Mouse (Mus musculus) erythroblast, adult 5-6 weeks (primary cell): ENCODE measurements around the gene Zfp964. TPM values are rescaled to one million over a fixed set of nuclear protein-coding genes. Genes with fewer than 3 reads are reported as not detected.
"Not testable (repeated sequence)": the region's sequence is repeated elsewhere in the genome, so short reads cannot be mapped to it uniquely, and the experiment has no call there.

Experiments
- ATAC-seq: replicated peaks from 2 replicates; pipeline ENCODE4 v1.8.0; 2016; ENCODE audit warnings: moderate number of reproducible peaks, mild to moderate bottlenecking, moderate TSS enrichment, inconsistent platforms; ENCODE audit not compliant: poor library complexity, low FRiP score, severe bottlenecking
- total RNA-seq, 2 experiments: library from RNA; stranded (forward) in 1 of 2; stranded (reverse) in 1 of 2; fragments of 150-400 nt in 1 of 2; fragments of 200-764, 138-1000 nt in 1 of 2; gene quantifications; 2 replicates each; pipeline versions ENCODE4 v1.2.3 to v1.2.4; 2015 to 2017; ENCODE audit warnings: low replicate concordance in 2 of 2

The Zfp964 gene
- total RNA-seq (2015; ENCODE audit: low replicate concordance) (not detected in 2 replicates), total RNA-seq (2017; ENCODE audit: low replicate concordance) (0.09 and 0.14 TPM in 2 replicates)

DNA sequence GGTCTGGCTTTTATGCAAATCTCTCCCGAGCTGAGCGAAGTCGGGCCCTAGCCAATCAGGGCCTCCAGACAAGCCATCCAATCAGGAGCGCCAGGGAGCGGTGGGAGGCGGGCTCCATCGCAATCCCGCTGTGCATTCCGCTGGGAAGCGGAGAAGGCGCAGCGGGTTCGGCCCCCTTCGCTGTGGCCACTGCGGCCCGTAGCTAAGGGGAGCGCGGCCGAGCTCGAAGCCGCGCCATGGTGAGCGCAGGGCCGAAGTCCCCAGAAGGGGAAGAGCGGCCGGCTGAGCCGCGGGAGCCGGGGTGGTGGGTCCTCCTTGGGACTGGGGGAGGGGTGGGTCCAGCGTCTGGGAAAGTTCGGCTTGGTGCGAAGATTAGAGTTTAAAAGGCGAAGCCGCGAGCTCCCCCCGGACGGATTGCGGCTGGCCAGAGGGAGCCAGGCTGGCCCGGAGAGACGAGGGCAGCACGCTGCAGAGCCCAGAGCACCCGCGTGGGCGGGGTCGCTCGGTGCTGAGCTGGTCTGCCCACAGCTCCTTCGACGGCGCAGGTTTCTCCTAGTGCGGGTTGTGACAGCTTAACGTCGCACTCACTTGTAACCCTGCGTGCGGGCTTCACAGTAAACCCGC is at the start of gene Zfp964:
Zfp964 (plus strand) TSS at position 122 of the 624 bp plus-strand sequence.
- ATAC-seq, result peak; percentile 65; the same call in 1 of the 2 replicates

DNA sequence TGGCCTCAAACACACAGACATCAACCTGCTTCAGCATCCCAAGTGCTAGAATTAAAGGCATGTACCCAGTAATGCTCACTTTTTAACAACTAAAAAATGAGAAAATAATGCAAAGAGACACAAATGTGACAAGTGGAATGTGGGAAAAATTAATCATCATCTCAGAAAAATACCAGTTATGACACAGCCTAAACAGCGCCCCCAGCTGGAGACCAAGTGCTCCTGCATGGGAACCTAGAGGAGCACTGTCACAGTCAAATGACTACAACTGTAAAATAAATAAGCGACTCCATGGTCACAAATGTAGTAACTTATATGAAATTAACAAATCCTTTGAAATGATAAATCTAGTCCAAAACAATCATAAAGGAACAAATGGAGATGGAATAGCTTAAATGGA is 39.6 kb upstream of the Zfp964 start:
- ATAC-seq, result no peak

DNA sequence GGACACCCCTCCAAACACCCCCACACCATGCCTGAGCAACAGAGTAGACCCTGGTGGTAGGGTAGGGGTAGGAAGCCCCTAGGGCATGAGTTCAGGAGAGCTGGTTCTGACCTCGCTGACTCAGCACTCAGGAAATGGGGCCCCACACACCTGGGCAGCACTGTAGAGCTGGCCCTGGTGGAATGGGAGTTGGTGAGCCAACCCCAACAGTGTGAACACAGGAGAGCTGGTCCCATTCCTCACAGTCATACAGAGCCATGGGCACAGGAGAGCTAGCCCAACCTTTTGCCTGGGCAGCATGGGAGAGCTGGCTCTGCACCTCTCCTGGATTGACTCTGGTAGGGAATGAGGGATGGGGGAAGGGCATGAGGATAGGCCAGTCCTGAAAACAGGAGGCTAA is 36.2 kb upstream of the Zfp964 start:
- no peak for ATAC-seq

DNA sequence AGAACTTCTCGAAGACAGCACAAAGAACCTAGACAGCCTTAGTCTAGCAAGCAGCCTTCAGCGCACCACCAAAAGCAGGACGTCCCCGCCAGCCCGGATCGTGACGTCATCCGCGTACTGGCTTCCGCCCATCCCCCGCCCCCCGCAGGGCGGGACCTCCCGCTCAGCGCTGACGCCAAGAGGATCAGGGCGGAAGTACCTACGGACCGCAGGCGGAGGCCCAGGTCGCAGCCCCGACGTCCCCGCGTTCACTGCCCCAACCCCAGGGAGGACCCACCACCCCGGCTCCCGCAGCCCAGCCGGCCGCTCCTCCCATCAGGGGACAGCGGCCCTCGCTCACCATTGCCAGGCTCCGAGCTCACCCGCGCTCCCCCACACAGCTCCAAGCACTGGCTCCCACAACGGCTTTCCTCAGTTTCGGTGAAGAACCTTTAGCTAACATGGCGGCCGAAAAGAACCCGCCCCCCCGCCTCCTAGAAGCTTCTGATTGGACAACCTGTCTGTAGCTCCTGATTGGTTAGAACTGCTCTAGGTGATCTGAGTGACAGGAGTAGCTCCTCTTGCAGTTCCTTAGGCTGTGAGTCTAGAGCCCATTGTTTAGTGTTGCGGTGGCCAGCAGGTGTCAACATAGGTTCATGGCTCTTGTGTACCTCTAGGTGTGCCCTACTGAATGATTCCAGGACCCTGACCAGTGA is 29.0 kb upstream of the Zfp964 start, which contains the start of gene Zfp868:
Zfp868 (minus strand) TSS at position 454 of the 695 bp plus-strand sequence.
- ATAC-seq, result peak; percentile 99

DNA sequence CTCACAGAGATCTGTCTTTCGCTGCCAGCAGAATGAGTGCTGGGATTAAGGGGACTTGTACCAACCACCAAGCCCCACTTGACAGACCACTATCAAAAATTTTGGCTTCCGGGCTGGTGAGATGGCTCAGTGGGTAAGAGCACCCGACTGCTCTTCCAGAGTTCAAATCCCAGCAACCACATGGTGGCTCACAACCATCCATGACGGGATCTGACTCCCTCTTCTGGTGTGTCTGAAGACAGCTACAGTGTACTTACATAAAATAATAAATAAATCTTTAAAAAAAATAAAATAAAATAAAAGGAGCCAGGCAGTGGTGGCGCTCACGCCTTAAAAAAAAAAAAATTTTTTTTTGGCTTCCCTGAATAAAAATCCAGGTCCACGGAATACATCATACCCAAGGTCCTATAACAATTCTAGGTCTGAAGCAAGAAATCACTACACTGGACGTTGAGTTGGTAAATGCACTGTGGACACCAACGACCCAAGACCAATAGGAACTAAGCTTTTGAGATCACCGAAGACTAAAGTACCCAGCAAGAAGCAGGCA is 396 bp upstream of the Zfp964 start:
- no peak for ATAC-seq

DNA sequence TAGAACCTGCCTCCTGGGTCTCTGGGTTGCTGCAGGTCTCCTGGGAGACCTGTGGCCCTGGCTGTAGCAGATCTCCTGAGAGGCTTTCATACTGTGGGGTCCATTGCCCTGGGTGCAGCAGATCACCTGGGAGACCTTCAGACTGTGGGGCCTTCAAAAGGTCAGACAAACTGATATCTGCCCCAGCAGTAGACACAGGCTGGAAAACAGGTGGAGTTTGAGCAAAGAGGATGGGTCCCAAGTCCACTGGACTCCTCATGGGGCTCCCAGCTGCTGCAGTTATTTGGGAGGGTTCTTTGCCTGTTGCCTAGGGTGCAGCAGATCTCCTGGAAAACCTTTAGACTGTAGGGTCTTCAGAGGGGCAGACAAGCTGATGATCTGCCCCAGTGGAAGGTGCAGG is 7.0 kb downstream of the Zfp964 start:
- no peak for ATAC-seq

DNA sequence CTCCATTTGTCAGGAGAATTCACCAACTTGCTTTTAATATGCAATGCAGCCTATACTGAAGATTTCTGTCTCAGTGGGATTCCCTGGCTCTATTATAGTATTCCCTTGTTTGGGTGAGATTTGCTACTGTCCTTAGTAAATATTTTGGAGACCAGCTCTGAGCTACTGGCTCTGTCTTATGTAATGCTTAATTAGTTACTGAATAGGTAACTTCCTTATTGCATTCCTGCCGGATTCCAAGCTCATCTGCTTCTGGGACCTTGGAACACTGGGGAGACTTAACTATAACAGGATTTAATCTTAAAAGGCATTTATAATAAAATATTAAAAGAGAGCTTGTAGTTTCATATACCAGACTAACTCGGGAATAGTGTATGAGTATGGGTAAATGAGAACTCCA is 10.8 kb downstream of the Zfp964 start:
- ATAC-seq, result not testable (repeated sequence)

DNA sequence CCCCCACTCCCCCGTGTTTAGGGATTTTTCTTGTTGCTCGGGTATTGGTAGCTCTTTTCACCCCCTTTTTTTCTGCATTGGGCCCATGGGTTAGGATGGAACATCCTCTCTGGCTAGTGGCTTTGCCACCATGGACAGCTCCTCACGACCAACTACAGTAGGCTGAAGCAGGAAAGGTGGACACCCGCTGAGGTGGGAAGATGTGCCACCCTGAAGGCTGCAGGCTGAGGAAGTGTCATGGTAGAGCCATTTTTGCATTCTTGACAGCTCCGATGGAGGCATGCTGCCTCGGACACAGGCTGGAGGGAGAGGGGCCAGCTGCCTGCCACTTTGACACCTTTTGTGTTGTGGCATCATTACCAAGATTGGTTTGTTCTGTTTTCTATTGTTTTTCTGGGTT is 47.5 kb downstream of the Zfp964 start:
- no peak for ATAC-seq

DNA sequence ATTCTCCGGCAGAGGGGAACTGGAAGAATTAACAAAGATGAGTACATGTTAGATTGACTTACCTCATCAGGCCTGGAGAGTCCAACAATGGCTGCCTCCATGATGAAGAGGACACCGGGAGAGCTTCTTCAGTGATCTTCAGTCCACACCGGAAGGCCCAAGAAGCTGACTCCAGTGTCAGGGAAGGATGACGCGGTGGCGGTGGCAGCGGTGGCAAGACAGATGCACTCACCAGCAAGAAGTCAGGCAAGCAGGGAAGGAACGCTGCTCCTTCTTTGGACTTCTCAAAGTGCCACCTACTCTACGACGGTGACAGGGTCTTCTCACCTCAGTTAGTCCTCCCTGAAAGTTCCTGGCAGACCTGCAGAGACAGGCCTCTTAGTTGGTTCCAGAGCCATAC is 56.3 kb downstream of the Zfp964 start, which contains the start of gene Zfp869:
Zfp869 (minus strand) TSS at position 101 of the 400 bp plus-strand sequence.
- ATAC-seq, result not testable (repeated sequence)

DNA sequence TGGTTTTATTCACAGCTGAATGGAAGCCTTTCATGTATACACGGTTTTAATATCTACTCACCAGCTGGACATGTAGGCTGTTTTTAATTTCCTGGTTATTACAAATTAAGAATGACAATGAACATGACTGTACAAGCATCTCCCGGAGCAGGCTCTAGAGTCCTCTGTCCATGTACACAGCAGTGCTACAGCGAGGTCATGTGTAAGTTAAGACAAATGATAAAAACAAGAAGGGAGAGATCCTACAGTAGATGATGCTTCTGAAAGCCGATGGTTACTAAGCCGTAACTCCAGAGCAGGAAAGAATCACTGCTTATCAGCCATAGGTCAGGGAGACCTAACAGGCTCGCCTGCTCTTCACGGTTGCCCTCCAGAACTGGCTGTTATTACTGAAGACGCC is 59.2 kb downstream of the Zfp964 start:
- ATAC-seq, result no peak

DNA sequence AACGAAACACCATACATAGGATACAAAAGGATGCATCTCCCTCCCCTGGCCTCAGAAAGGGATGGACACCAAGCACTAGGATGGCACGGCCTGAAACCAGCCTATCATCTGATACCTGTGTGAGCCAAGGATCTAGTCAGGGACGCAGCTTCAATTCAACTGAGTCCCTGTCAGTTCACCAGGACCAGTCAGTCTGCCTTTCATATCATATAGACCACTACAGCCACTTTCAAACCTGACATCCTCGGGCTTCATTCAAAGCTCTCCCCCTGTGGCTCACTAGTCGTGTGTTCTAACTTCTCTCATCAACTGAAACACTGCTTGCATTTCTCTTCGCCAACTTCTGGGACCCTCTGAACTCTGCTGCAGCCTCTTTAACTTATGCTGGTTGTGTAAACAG is 61.1 kb downstream of the Zfp964 start:
- no peak for ATAC-seq

Other genes with a start within 250 kb of the Zfp964 start
- gene Gm9495, start 200.9 kb upstream of the Zfp964 start, total RNA-seq (2015; ENCODE audit: low replicate concordance), result not detected in 2 replicates
- not detected in 2 replicates for gene Gm9495, start 200.9 kb upstream of the Zfp964 start, total RNA-seq (2017; ENCODE audit: low replicate concordance)
- not detected in 2 replicates for gene Gm7697, start 131.5 kb upstream of the Zfp964 start, total RNA-seq (2015; ENCODE audit: low replicate concordance)
- gene Gm7697, start 131.5 kb upstream of the Zfp964 start, total RNA-seq (2017; ENCODE audit: low replicate concordance), result not detected in 2 replicates
- 9.4 and 19.4 TPM in 2 replicates for gene Zfp868, start 28.9 kb upstream of the Zfp964 start, total RNA-seq (2015; ENCODE audit: low replicate concordance)
- gene Zfp868, start 28.9 kb upstream of the Zfp964 start, total RNA-seq (2017; ENCODE audit: low replicate concordance), result 9.4 and 9.9 TPM in 2 replicates
- 10.7 and 15.6 TPM in 2 replicates for gene Zfp869, start 56.2 kb downstream of the Zfp964 start, total RNA-seq (2015; ENCODE audit: low replicate concordance)
- 23.1 and 30.1 TPM in 2 replicates for gene Zfp869, start 56.2 kb downstream of the Zfp964 start, total RNA-seq (2017; ENCODE audit: low replicate concordance)
- 5.2 and 7.1 TPM in 2 replicates for gene Zfp963, start 95.5 kb downstream of the Zfp964 start, total RNA-seq (2015; ENCODE audit: low replicate concordance)
- 3.2 and 3.7 TPM in 2 replicates for gene Zfp963, start 95.5 kb downstream of the Zfp964 start, total RNA-seq (2017; ENCODE audit: low replicate concordance)
- not detected in 2 replicates for gene Gm20422, start 120.4 kb downstream of the Zfp964 start, total RNA-seq (2015; ENCODE audit: low replicate concordance)
- gene Gm20422, start 120.4 kb downstream of the Zfp964 start, total RNA-seq (2017; ENCODE audit: low replicate concordance), result 2.9 TPM in 1 of 2 replicates, not detected in the other
- 9.2 and 9.4 TPM in 2 replicates for gene Atp13a1, start 136.7 kb downstream of the Zfp964 start, total RNA-seq (2015; ENCODE audit: low replicate concordance)
- gene Atp13a1, start 136.7 kb downstream of the Zfp964 start, total RNA-seq (2017; ENCODE audit: low replicate concordance), result 3.7 and 3.9 TPM in 2 replicates
- gene Zfp866, start 136.7 kb downstream of the Zfp964 start, total RNA-seq (2015; ENCODE audit: low replicate concordance), result 13.1 and 14.0 TPM in 2 replicates
- 21.1 and 28.6 TPM in 2 replicates for gene Zfp866, start 136.7 kb downstream of the Zfp964 start, total RNA-seq (2017; ENCODE audit: low replicate concordance)
- 14.2 and 20.1 TPM in 2 replicates for gene Gmip, start 154.2 kb downstream of the Zfp964 start, total RNA-seq (2015; ENCODE audit: low replicate concordance)
- 15.5 and 24.4 TPM in 2 replicates for gene Gmip, start 154.2 kb downstream of the Zfp964 start, total RNA-seq (2017; ENCODE audit: low replicate concordance)
- 0.77 and 1.3 TPM in 2 replicates for gene Lpar2, start 167.9 kb downstream of the Zfp964 start, total RNA-seq (2015; ENCODE audit: low replicate concordance)
- gene Lpar2, start 167.9 kb downstream of the Zfp964 start, total RNA-seq (2017; ENCODE audit: low replicate concordance), result 0.28 and 0.85 TPM in 2 replicates
- 1.5 and 2.1 TPM in 2 replicates for gene Pbx4, start 178.0 kb downstream of the Zfp964 start, total RNA-seq (2015; ENCODE audit: low replicate concordance)
- 2.8 TPM in 1 of 2 replicates, not detected in the other for gene Pbx4, start 178.0 kb downstream of the Zfp964 start, total RNA-seq (2017; ENCODE audit: low replicate concordance)
- not detected in 2 replicates for gene Cilp2, start 233.2 kb downstream of the Zfp964 start, total RNA-seq (2015; ENCODE audit: low replicate concordance)
- gene Cilp2, start 233.2 kb downstream of the Zfp964 start, total RNA-seq (2017; ENCODE audit: low replicate concordance), result not detected in 2 replicates
- not detected in 2 replicates for gene Tssk6, start 247.7 kb downstream of the Zfp964 start, total RNA-seq (2015; ENCODE audit: low replicate concordance)
- gene Tssk6, start 247.7 kb downstream of the Zfp964 start, total RNA-seq (2017; ENCODE audit: low replicate concordance), result 0.28 and 0.94 TPM in 2 replicates
- 16.1 and 18.2 TPM in 2 replicates for gene Ndufa13, start 248.1 kb downstream of the Zfp964 start, total RNA-seq (2015; ENCODE audit: low replicate concordance)
- gene Ndufa13, start 248.1 kb downstream of the Zfp964 start, total RNA-seq (2017; ENCODE audit: low replicate concordance), result 27.2 and 32.9 TPM in 2 replicates
- not detected in 2 replicates for gene Yjefn3, start 248.2 kb downstream of the Zfp964 start, total RNA-seq (2015; ENCODE audit: low replicate concordance)
- not detected in 2 replicates for gene Yjefn3, start 248.2 kb downstream of the Zfp964 start, total RNA-seq (2017; ENCODE audit: low replicate concordance)